ENCODE assay signal across 7 mouse cellular contexts in the genomic region with DNA sequence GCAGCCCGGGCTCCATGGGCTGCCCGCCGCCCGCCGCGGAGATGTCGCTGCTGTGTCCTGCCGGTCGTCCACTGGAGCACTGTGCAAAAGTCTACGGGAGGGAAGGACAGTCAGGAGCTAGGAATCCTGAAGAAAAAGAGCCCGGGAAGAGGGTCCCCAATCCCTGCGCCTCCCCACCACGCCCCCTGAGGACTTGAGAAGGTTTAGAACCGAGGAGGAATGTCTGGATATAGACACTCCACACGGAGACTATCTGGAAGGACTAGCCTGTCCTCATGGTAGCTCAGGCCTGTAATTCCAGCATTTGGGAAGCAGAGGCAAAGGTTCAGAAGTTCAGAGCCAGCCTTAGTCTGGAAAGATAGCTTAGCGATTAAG. TPM values are rescaled to one million over a fixed set of nuclear protein-coding genes. Genes with fewer than 3 reads are reported as not detected.
DNase-seq lines count a peak whose midpoint lies in the region; ATAC-seq lines count a peak whose summit lies in the region.

No protein-coding gene starts in this region.

- H3K9me3 ChIP-seq in lung, embryonic 15.5 days: no peaks in the 10 kb centered on the region
- H3K9me3 ChIP-seq in forebrain, embryonic 14.5 days (replicated peaks; ENCODE audit: control insufficient read depth, low read length): no peaks in the 10 kb centered on the region
- no peaks in the 10 kb centered on the region for H3K9me3 ChIP-seq in limb, embryonic 15.5 days
- no peaks in the 10 kb centered on the region for H3K9me3 ChIP-seq in stomach, embryonic 15.5 days

- peak overlapping the region; percentile 42 for H3K4me3 ChIP-seq in lung, embryonic 15.5 days
- H3K4me3 ChIP-seq in forebrain, embryonic 14.5 days (ENCODE audit: low read depth, low read length): peak overlapping the region; percentile 38
- peak overlapping the region; percentile 47 for H3K4me3 ChIP-seq in limb, embryonic 15.5 days
- H3K4me3 ChIP-seq in stomach, embryonic 15.5 days (replicated peaks): peak overlapping the region; percentile 41

- H3K36me3 ChIP-seq in lung, embryonic 15.5 days: no peaks in the 10 kb centered on the region
- no peaks in the 10 kb centered on the region for H3K36me3 ChIP-seq in forebrain, embryonic 14.5 days (ENCODE audit: control insufficient read depth, insufficient read depth, low read length)
- H3K36me3 ChIP-seq in limb, embryonic 15.5 days: no peaks in the 10 kb centered on the region
- no peaks in the 10 kb centered on the region for H3K36me3 ChIP-seq in stomach, embryonic 15.5 days

- H3K4me2 ChIP-seq in lung, embryonic 15.5 days: peak overlapping the region; percentile 85
- peak overlapping the region; percentile 66 for H3K4me2 ChIP-seq in forebrain, embryonic 14.5 days (ENCODE audit: low read length)
- peak overlapping the region; percentile 96 for H3K4me2 ChIP-seq in limb, embryonic 15.5 days
- peak overlapping the region; percentile 97 for H3K4me2 ChIP-seq in stomach, embryonic 15.5 days

- no peak for ATAC-seq in lung, embryonic 15.5 days (ENCODE audit: borderline replicate concordance, extremely low read depth, low FRiP score, low TSS enrichment)
- no peak for ATAC-seq in forebrain, embryonic 14.5 days
- no peak for ATAC-seq in limb, embryonic 15.5 days (ENCODE audit: insufficient number of reproducible peaks, low FRiP score, low TSS enrichment, low read depth)
- ATAC-seq in stomach, embryonic 15.5 days (ENCODE audit: insufficient read depth, low FRiP score, low read depth): no peak

- 4% methylated on average over 16 of the region's 16 CpGs for WGBS in lung, embryonic 15.5 days
- 1% methylated on average over 16 of the region's 16 CpGs for WGBS in forebrain, embryonic 14.5 days
- 3% methylated on average over 16 of the region's 16 CpGs for WGBS in limb, embryonic 15.5 days
- 1% methylated on average over 16 of the region's 16 CpGs for WGBS in stomach, embryonic 15.5 days

- peaks cover 84% of the 10 kb centered on the region for H3K27me3 ChIP-seq in lung, embryonic 15.5 days
- H3K27me3 ChIP-seq in forebrain, embryonic 14.5 days (replicated peaks; ENCODE audit: control insufficient read depth, insufficient read depth, low read length): peaks cover 69% of the 10 kb centered on the region
- peaks cover 83% of the 10 kb centered on the region for H3K27me3 ChIP-seq in limb, embryonic 15.5 days
- peaks cover 71% of the 10 kb centered on the region for H3K27me3 ChIP-seq in stomach, embryonic 15.5 days (replicated peaks)

- H3K4me1 ChIP-seq in lung, embryonic 15.5 days: peaks cover 23% of the 10 kb centered on the region
- H3K4me1 ChIP-seq in forebrain, embryonic 14.5 days (ENCODE audit: control insufficient read depth, insufficient read depth, low read length): no peaks in the 10 kb centered on the region
- peaks cover 24% of the 10 kb centered on the region for H3K4me1 ChIP-seq in limb, embryonic 15.5 days
- H3K4me1 ChIP-seq in stomach, embryonic 15.5 days: peaks cover 19% of the 10 kb centered on the region

- H3K27ac ChIP-seq in lung, embryonic 15.5 days: no peak overlapping the region
- no peak overlapping the region for H3K27ac ChIP-seq in forebrain, embryonic 14.5 days (ENCODE audit: low read depth, low read length)
- no peak overlapping the region for H3K27ac ChIP-seq in limb, embryonic 15.5 days
- H3K27ac ChIP-seq in stomach, embryonic 15.5 days: no peak overlapping the region

- DNase-seq in lung, postnatal 14 days: no peak
- DNase-seq in forebrain, embryonic 14.5 days (ENCODE audit: low spot score): no peak
- DNase-seq in thymus, postnatal 0 days (ENCODE audit: low spot score): no peak
- no peak for DNase-seq in layer of hippocampus, adult 8-10 months (ENCODE audit: low spot score in 2 of 2)

- 0 out of 2 replicates have a peak overlapping the region, but pooled peaks have one; percentile 7 for H3K9ac ChIP-seq in lung, embryonic 15.5 days
- peak overlapping the region; percentile 54 for H3K9ac ChIP-seq in forebrain, embryonic 14.5 days (ENCODE audit: low read length)
- no peak overlapping the region for H3K9ac ChIP-seq in limb, embryonic 15.5 days
- peak overlapping the region; percentile 10; the same call in 1 of the 2 replicates for H3K9ac ChIP-seq in stomach, embryonic 15.5 days

RNA-seq across cellular contexts. Expression of a gene that starts 3.1 kb away (rescaled TPM):
- polyA plus RNA-seq in lung, embryonic 15.5 days (2015; fragmentation: Nextera tagmentation; extraction: Ambion mirVana): 0.10 and 0.15 TPM in 2 replicates
- 0.94 and 1.4 TPM in 2 replicates for polyA plus RNA-seq in forebrain, embryonic 14.5 days (2014; fragmentation: Nextera tagmentation; extraction: Ambion mirVana)
- polyA plus RNA-seq in limb, embryonic 15.5 days (2015; fragmentation: Nextera tagmentation; extraction: Ambion mirVana): 6.2 and 6.3 TPM in 2 replicates
- polyA plus RNA-seq in stomach, embryonic 15.5 days (2015; fragmentation: Nextera tagmentation; extraction: Ambion mirVana): 0.93 and 1.6 TPM in 2 replicates
- 0.09 TPM in 1 of 2 replicates, not detected in the other for polyA plus RNA-seq in thymus, postnatal 0 days (2015; fragmentation: Nextera tagmentation; extraction: Ambion mirVana)
- 10 to 100 TPM; 11.3 to 19.1 (median 14.6) TPM for total RNA-seq in layer of hippocampus, adult 8-10 months (2022)

RNA-seq across cellular contexts. Expression of a gene that starts 5.9 kb away (rescaled TPM):
- polyA plus RNA-seq in lung, embryonic 15.5 days (2015; fragmentation: Nextera tagmentation; extraction: Ambion mirVana): 65.5 and 68.3 TPM in 2 replicates
- 34.7 and 39.1 TPM in 2 replicates for polyA plus RNA-seq in forebrain, embryonic 14.5 days (2014; fragmentation: Nextera tagmentation; extraction: Ambion mirVana)
- 77.7 and 78.6 TPM in 2 replicates for polyA plus RNA-seq in limb, embryonic 15.5 days (2015; fragmentation: Nextera tagmentation; extraction: Ambion mirVana)
- polyA plus RNA-seq in stomach, embryonic 15.5 days (2015; fragmentation: Nextera tagmentation; extraction: Ambion mirVana): 61.1 and 61.6 TPM in 2 replicates
- polyA plus RNA-seq in thymus, postnatal 0 days (2015; fragmentation: Nextera tagmentation; extraction: Ambion mirVana): 61.2 and 64.2 TPM in 2 replicates
- 10 to 100 TPM; 52.8 to 60.0 (median 56.6) TPM for total RNA-seq in layer of hippocampus, adult 8-10 months (2022)

RNA-seq across cellular contexts. Expression of a gene that starts 20.0 kb away (rescaled TPM):
- 38.4 and 42.8 TPM in 2 replicates for polyA plus RNA-seq in lung, embryonic 15.5 days (2015; fragmentation: Nextera tagmentation; extraction: Ambion mirVana)
- polyA plus RNA-seq in forebrain, embryonic 14.5 days (2014; fragmentation: Nextera tagmentation; extraction: Ambion mirVana): 45.7 and 53.1 TPM in 2 replicates
- 40.8 and 44.2 TPM in 2 replicates for polyA plus RNA-seq in limb, embryonic 15.5 days (2015; fragmentation: Nextera tagmentation; extraction: Ambion mirVana)
- polyA plus RNA-seq in stomach, embryonic 15.5 days (2015; fragmentation: Nextera tagmentation; extraction: Ambion mirVana): 49.9 and 51.3 TPM in 2 replicates
- 49.2 and 56.2 TPM in 2 replicates for polyA plus RNA-seq in thymus, postnatal 0 days (2015; fragmentation: Nextera tagmentation; extraction: Ambion mirVana)
- 10 to 100 TPM; 37.3 to 45.0 (median 38.1) TPM for total RNA-seq in layer of hippocampus, adult 8-10 months (2022)

RNA-seq across cellular contexts. Expression of a gene that starts 42.7 kb away (rescaled TPM):
- 12.1 and 14.0 TPM in 2 replicates for polyA plus RNA-seq in lung, embryonic 15.5 days (2015; fragmentation: Nextera tagmentation; extraction: Ambion mirVana)
- polyA plus RNA-seq in forebrain, embryonic 14.5 days (2014; fragmentation: Nextera tagmentation; extraction: Ambion mirVana): 9.8 and 14.6 TPM in 2 replicates
- polyA plus RNA-seq in limb, embryonic 15.5 days (2015; fragmentation: Nextera tagmentation; extraction: Ambion mirVana): 13.1 and 18.4 TPM in 2 replicates
- polyA plus RNA-seq in stomach, embryonic 15.5 days (2015; fragmentation: Nextera tagmentation; extraction: Ambion mirVana): 14.4 and 14.5 TPM in 2 replicates
- 17.9 and 25.1 TPM in 2 replicates for polyA plus RNA-seq in thymus, postnatal 0 days (2015; fragmentation: Nextera tagmentation; extraction: Ambion mirVana)
- 10 to 100 TPM; 43.2 to 48.9 (median 44.5) TPM for total RNA-seq in layer of hippocampus, adult 8-10 months (2022)

RNA-seq across cellular contexts. Expression of a gene that starts 46.1 kb away (rescaled TPM):
- polyA plus RNA-seq in lung, embryonic 15.5 days (2015; fragmentation: Nextera tagmentation; extraction: Ambion mirVana): 50.9 and 52.3 TPM in 2 replicates
- polyA plus RNA-seq in forebrain, embryonic 14.5 days (2014; fragmentation: Nextera tagmentation; extraction: Ambion mirVana): 101 and 107 TPM in 2 replicates
- 55.3 and 60.1 TPM in 2 replicates for polyA plus RNA-seq in limb, embryonic 15.5 days (2015; fragmentation: Nextera tagmentation; extraction: Ambion mirVana)
- polyA plus RNA-seq in stomach, embryonic 15.5 days (2015; fragmentation: Nextera tagmentation; extraction: Ambion mirVana): 44.4 and 50.0 TPM in 2 replicates
- 216 and 234 TPM in 2 replicates for polyA plus RNA-seq in thymus, postnatal 0 days (2015; fragmentation: Nextera tagmentation; extraction: Ambion mirVana)
- 10 to 100 TPM; 48.8 to 61.6 (median 55.9) TPM for total RNA-seq in layer of hippocampus, adult 8-10 months (2022)
